Mouse (Mus musculus) CH12F3 (cell line): Measurements from ENCODE around the gene Spata32.

ENCODE experiments used
- in situ Hi-C: fragments of 300-500 bp; cut with MboI; formaldehyde crosslinking; loops from 2 replicates; pipeline ENCODE4 v1.14.3; 2020; ENCODE audit warnings: low sequenced_read_pairs

The Spata32 gene

GRCm38 (mm10) chr11:103208458-103208857, 9.8 kb downstream of the Spata32 start, which contains the start of gene 1700023F06Rik:
TSS of gene 1700023F06Rik (minus strand) at chr11:103208558.
- in situ Hi-C loops = no loop called here

GRCm38 (mm10) chr11:103206203-103206602, 12.0 kb downstream of the Spata32 start:
- in situ Hi-C loops = no loop called here

- in situ Hi-C loops = no loop called here
Measured at GRCm38 (mm10) chr11:103202376-103202775, 15.9 kb downstream of the Spata32 start.

- in situ Hi-C loops = no loop called here
Measured at GRCm38 (mm10) chr11:103201664-103202063, 16.6 kb downstream of the Spata32 start.

GRCm38 (mm10) chr11:103198911-103199803, 19.1 kb downstream of the Spata32 start:
- in situ Hi-C loops = no loop called here

GRCm38 (mm10) chr11:103198339-103198738, 19.9 kb downstream of the Spata32 start:
- in situ Hi-C loops = no loop called here

- in situ Hi-C loops = no loop called here
Measured at GRCm38 (mm10) chr11:103197340-103197739, 20.9 kb downstream of the Spata32 start.

GRCm38 (mm10) chr11:103195656-103196055, 22.6 kb downstream of the Spata32 start:
- in situ Hi-C loops = no loop called here

- in situ Hi-C loops = no loop called here
Measured at GRCm38 (mm10) chr11:103195236-103195635, 23.0 kb downstream of the Spata32 start.

GRCm38 (mm10) chr11:103193825-103194168, 24.4 kb downstream of the Spata32 start:
- in situ Hi-C loops = no loop called here

- in situ Hi-C loops = no loop called here
Measured at GRCm38 (mm10) chr11:103192956-103193824, 25.0 kb downstream of the Spata32 start.

GRCm38 (mm10) chr11:103192230-103192955, 25.8 kb downstream of the Spata32 start:
- in situ Hi-C loops = no loop called here

GRCm38 (mm10) chr11:103184891-103185290, 33.3 kb downstream of the Spata32 start:
- in situ Hi-C loops = no loop called here

GRCm38 (mm10) chr11:103181911-103182310, 36.3 kb downstream of the Spata32 start:
- in situ Hi-C loops = no loop called here

GRCm38 (mm10) chr11:103181349-103181748, 36.9 kb downstream of the Spata32 start:
- in situ Hi-C loops = no loop called here

GRCm38 (mm10) chr11:103180426-103180825, 37.8 kb downstream of the Spata32 start:
- in situ Hi-C loops = no loop called here

- in situ Hi-C loops = no loop called here
Measured at GRCm38 (mm10) chr11:103178748-103179147, 39.5 kb downstream of the Spata32 start.

- in situ Hi-C loops = no loop called here
Measured at GRCm38 (mm10) chr11:103177815-103178485, 40.3 kb downstream of the Spata32 start.

- in situ Hi-C loops = no loop called here
Measured at GRCm38 (mm10) chr11:103177216-103177615, 41.0 kb downstream of the Spata32 start.

- in situ Hi-C loops = no loop called here
Measured at GRCm38 (mm10) chr11:103176510-103176909, 41.7 kb downstream of the Spata32 start.
